Mouse (Mus musculus) gastrocnemius, adult 18-20 months (tissue): ENCODE measurements around the gene Pi4k2b. TPM values are rescaled to one million over a fixed set of nuclear protein-coding genes. Genes with fewer than 3 reads are reported as not detected.
"Not testable (repeated sequence)": the region's sequence is repeated elsewhere in the genome, so short reads cannot be mapped to it uniquely, and the experiment has no call there.

ENCODE experiments used
- DNase-seq: peaks from one replicate; pipeline ENCODE4 v3.0.0; 2021; ENCODE audit warnings: low spot score
- long read RNA-seq, 2 experiments: library from polyadenylated mRNA; stranded (forward); transcript quantifications; one replicate each; pipeline ENCODE4 v2.0.0; 2021
- total RNA-seq, 2 experiments: library from RNA; stranded (reverse); gene quantifications; 2 replicates each; pipeline ENCODE4 v1.2.3; 2021

Gene Pi4k2b
- total RNA-seq = 1 to 10 TPM in 1 of 2 experiments, under 1 TPM in 1; 1.00 to 1.1 TPM
- long read RNA-seq, experiment 1, partial matches to known transcripts = 0 of 3 reads
- long read RNA-seq, experiment 1, other reads (novel, unspliced or antisense) = 3 of 3 reads
- long read RNA-seq, experiment 2, partial matches to known transcripts = 1 of 2 reads
- long read RNA-seq, experiment 2, other reads (novel, unspliced or antisense) = 0 of 2 reads

- DNase-seq = peak; percentile 74
These were observed at the start of gene Pi4k2b for GRCm38 (mm10) chr5:52741391-52742111. Pi4k2b (plus strand) TSS chr5:52741574.

DNA sequence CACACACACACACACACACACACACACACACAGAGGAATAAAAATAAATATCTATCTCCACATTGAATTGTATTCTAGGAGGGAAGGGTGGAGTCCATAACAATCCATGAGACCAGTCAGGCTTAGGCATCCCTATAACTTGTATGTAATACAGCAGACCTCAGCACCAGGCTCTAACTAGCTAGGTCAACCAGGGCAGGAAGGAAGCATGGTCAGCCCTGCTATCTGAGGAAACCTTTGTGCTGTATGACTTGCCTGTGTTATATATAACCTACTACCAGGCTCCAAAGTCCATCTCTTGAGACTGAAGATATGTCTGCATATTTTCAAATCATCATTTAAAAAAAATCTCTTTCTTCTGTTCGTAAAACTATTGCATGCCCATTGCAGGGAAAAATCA lies 44.1 kb upstream of the Pi4k2b start:
- DNase-seq = no peak

DNA sequence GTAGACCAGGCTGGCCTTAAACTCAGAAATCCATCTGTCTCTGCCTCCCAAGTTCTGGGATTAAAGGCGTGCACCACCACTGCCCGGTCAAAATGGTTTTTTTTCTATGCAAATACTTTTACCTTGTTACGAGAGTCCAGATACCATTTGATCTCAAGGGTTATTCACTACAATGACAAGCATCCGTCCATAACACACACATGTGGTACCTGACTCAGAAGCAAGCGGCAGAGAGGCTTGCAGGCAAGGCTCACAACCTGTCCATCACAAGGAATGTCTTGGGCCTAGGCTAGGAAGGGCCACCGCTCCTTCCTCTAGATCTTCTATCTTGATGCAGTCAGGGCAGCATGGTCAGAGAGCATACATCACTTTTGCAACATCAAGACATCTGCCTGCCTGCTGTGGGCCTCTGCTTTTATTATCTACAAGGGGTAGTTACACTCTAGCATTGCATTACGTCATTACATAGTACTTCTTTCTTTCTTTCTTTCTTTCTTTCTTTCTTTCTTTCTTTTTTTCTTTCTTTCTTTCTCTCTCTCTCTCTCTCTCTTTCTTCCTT lies 43.4 kb upstream of the Pi4k2b start:
- DNase-seq = not testable (repeated sequence)

DNA sequence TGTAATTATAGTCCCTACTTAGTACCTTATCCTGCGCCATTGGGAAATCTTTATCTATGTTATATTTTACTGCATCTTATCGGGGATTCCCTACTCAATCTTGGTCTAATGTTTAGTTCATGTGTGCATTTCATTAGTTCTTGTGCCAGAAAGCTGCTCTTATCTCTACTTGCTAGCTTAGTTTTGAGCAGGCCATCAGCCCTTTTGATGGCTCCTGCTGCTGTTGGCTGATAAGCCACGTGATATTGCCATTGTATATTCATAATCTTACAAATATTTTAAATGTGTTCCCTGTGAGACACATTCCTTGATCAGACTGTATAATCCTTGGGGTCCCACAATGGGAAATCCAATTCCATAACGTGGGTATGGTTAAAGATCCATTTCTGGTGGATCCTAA lies 36.8 kb upstream of the Pi4k2b start:
- no peak for DNase-seq

- no peak for DNase-seq
These were observed 28.7 kb upstream of the Pi4k2b start for GRCm38 (mm10) chr5:52712704-52713103.

- DNase-seq = no peak
These were observed 24.5 kb upstream of the Pi4k2b start for GRCm38 (mm10) chr5:52716742-52717448.

- no peak for DNase-seq
These were observed 20.4 kb upstream of the Pi4k2b start for GRCm38 (mm10) chr5:52721003-52721402.

DNA sequence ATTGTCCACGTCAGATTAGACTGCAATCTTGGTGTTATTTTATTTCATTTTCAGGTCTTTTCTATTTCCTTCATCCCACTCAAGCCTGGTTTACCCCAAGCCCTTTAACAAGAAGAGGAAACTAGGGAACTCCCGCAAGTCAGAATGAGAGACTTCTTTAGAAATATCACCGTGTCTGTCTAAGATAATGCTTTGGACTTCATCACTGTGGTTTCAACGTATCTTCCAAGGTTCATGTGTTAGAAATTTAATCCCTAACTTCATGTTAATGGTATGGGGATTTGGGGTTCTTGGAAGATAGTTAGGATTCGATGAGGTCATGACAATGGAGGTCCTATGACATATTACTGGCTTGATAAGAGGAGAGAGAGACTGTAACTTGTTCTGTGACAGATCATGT lies 13.6 kb upstream of the Pi4k2b start:
- no peak for DNase-seq

GRCm38 (mm10) chr5:52732811-52733210 lies 8.6 kb upstream of the Pi4k2b start:
- no peak for DNase-seq

DNA sequence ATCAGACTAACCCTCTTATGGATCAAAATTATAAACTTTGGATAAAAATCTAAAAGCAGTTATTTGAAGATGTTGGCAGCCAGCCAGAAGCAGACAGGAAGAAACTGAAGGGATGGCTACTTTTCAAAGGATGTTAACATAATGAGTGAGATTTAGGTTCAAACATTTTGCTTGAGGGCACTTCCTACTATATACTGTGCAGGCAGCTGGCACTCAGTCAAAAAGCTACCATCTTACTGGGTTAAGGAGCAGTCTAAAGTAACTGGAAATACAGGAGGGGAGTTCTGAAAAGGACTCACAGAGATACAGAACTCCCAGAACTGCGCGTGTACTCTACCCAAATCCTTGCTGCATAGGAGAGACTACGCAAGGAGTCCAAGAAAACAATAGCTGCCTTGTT lies 5.3 kb upstream of the Pi4k2b start:
- DNase-seq = no peak

DNA sequence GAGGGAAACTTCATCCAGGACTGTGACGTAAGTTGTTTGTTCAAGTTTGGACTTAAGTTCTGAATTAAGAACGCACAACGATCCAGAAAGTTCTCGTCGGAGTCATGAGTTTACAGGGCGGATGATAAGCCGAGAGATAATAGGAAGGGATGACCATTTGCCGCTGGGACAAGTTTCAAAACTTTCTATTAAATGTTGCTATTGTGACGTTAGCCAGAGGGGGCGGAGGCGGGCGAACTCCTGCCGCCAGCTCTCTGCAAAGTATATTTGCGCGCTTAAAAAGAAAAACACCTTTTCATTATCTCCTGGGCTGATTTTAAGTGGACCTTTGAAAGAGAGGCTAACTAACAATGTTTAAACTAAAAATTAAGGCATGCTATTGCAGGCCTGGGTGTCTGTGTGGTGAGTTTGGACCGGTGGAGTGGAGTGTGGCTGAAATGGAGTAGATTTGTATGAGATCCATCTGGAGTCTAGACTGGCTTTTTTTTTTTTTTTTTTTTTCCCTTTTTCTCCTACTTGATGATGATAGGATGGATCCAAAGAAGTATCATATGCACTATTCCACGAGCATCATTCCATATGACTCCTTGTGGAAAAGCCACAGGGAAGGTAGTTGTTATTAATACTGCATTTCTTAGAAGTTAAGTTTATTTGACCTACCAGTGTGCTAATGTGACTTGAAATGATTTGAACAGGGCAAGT lies 889 bp downstream of the Pi4k2b start:
- peak; percentile 17 for DNase-seq

DNA sequence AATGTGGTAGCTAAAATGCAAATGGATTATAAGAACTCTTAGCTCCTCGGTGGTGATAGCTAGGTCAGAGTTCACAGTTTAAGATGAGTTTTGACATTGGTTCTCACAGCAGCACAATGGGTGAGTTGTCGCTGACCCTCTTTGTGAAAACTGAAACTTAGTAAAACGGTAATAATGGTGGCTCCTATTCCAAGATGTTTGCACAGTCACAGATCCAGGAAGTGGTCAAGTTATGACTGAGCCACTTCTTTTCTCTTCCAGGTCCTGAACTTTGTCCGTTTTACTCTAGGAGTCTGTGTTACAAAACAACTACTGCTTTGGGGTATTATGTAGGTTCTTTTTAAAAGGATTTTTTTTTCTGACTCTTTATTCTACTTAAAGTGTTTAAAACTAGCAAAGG lies 1.9 kb downstream of the Pi4k2b start:
- DNase-seq = no peak

DNA sequence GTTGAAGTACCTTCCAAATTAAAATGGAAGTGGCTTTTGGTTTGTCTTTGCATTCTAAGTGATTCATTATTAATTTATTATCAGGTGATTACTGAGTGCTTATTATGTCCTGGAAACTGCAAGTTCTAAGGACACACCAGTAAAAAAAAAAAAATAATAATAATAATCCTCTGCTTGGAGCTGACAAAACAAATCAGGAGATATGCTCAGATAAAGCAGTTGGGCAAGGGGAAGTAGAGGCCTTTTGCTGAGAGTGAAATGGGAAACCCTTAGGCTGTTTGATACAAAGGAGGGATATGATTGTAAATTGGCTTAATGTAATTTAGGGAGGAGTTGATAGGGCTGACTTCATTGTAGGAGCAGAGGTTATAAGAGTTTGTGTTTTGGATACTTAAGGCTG lies 5.5 kb downstream of the Pi4k2b start:
- no peak for DNase-seq

DNA sequence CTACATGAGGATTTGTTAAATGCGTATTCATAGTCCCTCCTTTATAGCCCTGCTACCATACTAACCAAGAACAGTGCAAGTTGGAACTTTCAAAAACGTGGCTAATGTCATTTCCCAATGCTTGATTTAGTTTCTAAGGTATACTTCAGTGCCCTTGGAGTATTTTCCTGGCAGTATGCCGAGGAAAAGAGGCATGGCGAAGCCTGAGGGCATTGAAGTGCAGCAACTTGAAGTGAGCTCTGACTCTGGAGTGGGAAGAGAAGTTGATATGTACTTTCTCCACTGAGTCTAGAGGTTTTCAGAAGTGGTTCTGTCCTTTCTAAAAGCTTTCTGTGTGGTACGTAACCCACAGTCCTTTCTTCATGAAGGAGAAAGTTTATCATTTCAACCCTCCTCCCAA lies 7.4 kb downstream of the Pi4k2b start:
- DNase-seq = no peak

GRCm38 (mm10) chr5:52753146-52753545 lies 11.8 kb downstream of the Pi4k2b start:
- DNase-seq = no peak

DNA sequence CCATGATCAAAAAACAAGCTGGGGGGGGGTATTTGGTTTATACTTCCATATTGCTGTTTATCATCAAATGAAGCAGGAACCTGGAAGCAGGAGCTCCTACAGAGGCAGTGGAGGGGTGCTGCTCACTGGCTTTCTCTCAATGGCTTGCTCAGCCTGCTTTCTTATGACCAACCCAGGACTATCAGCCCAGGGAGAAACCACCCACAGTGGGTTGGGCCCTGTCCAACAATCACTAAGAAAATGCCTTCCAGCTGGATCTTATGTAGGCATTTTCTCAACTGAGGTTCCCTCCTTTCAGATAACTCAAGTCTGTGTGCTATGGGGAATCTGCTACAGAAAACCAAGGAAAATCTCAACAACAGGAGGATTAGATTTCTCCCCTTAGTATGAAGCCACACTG lies 12.8 kb downstream of the Pi4k2b start:
- no peak for DNase-seq

GRCm38 (mm10) chr5:52755337-52755736 lies 14.0 kb downstream of the Pi4k2b start:
- DNase-seq = no peak

GRCm38 (mm10) chr5:52755989-52756388 lies 14.6 kb downstream of the Pi4k2b start:
- DNase-seq = no peak

DNA sequence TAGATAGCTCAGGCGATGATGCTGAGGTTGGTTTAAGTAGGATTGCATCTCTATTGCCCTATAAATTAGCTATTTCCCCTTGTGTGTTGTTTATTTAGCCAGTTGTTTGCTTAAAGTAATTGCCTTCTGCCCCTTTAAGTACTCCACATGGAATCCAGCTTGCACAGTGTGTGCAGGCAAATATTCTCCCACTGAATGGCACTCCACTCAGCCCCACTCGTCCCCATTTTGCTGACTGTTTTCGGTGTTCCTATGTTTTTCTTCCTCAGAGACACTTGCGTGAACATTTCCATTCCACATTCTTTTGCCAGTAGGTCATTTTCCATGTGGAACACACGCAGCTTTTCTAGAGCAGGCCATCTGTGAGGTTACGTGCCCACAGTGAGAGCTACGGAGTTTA lies 21.2 kb downstream of the Pi4k2b start:
- DNase-seq = no peak

DNA sequence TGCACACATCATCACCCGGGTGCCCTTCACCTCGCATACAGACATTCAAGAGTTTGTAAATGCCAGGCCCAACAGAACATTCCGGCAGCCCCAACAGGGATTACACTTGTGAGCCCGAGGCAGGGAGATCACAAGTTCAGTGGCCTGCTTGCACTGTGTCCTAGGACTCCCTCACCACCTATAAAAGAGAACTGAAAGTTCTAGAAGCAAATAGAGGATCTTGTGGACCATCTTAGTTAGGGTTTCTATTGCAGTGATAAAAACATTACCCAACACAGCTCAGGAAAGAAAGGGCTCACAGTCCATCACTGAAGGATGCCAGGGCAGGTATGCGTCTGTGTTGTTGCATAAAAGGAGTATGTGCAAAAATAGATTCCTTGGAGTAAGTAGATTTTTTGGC lies 32.9 kb downstream of the Pi4k2b start:
- DNase-seq = no peak

DNA sequence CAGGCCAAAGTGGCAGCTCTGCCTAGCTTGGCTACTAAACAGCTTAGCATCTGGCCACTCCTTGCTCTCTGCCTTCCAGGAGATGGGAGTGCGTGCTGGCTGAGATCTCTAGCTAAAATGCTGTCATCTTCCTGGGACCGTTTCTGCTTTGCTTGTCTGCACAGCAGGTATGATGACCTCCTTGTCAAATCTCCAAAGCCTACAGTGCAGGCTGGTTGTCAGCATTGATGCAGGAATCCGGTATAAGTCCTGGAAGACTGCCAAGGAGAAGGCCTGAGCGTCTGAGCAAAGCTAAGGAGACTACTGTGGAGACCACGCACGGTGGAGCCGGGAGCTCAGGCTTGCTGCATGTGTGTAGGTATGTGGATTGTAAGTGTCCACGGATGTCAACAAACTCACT lies 33.9 kb downstream of the Pi4k2b start, which contains the start of gene Zcchc4:
Gene Zcchc4 (plus strand): TSS at position 173 of the 400 bp plus-strand sequence.
- no peak for DNase-seq
